Mouse (Mus musculus) cerebellum, adult 8-10 months (tissue): ENCODE measurements at regions not wholly inside any gene's neighbourhood (a gene's known extent, or its start where the extent isn't known, plus 50 kb on each side); places are given as distances from the start of the nearest gene placed in this dataset.
A peak's percentile ranks its signal among the peaks of the same experiment; 100 is the strongest.

Source experiments
- DNase-seq: peaks from one replicate; pipeline ENCODE4 v3.0.0; 2022

- DNase-seq, result no peak
These were observed 343.8 kb upstream of the Hs6st1 start for GRCm38 (mm10) chr1:35724366-35724900.

DNA sequence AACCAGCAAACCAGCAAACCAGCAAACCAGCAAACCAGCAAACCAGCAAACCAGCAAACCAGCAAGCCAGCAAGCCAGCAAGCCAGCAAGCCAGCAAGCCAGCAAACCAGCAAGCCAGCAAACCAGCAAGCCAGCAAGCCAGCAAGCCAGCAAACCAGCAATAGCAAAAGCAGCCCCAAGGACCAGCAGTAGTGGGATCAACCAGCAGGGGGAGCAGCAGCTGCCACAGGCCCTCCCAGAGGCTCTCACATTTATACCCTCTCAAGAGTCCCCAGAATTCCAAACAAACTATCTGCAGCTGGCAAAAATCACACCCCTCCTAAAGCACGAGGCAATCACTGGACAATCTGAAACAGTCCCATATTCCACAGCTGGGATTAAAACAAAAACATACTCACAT is 341.6 kb upstream of the Hs6st1 start:
- peak; percentile 25 for DNase-seq

DNA sequence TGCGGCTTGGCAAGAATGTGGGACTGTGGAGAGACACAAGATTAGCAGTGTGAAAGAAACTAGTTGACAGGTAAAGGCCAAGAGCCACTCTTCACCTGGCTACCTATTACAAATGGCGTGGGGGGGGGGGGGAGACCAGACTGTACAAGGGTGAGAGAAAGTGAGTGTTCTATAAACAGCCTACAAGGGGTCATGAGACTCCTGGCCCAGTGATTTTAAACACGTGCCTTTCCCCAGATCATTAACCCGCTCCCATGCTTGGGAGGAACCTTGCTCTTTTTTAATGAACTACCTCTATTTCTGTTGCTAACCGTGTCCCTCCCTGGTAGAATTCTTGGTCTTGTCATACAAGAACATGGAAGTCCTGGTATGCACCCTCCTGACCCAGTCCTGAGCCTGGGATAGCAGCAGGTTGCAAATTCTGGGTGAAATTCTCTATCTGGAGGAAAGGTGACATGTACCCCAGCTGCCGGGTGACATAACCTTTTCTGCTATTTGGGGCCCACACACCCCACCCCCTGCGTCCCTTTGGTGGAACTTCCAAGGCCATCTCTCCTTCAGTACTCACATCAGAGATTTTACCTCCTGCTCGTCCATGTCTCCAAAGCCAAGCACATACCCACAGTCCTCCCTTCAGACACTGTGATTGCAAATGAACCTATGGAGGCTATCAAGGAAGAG is 340.8 kb upstream of the Hs6st1 start:
- no peak for DNase-seq

GRCm38 (mm10) chr1:35729785-35730295 is 338.4 kb upstream of the Hs6st1 start:
- DNase-seq, result no peak

DNA sequence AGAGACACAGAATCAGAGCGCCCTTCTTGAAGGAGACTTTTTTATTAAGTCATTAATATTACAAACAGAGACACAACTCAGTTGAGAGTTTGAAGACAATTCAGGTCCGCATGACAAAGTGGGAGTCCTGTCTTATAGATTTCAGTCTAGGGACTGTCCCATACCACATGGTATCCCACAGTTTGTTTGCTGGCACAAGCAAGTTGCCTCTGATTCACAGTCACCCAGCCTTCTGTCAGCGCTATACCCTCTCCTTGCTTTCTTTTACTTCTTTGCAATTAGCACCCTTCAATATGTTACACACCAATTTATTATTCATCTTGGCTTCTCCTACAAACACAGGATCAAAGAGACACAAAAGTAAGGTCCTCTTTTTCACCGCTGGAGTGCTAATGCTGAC is 337.9 kb upstream of the Hs6st1 start:
- DNase-seq, result no peak

DNA sequence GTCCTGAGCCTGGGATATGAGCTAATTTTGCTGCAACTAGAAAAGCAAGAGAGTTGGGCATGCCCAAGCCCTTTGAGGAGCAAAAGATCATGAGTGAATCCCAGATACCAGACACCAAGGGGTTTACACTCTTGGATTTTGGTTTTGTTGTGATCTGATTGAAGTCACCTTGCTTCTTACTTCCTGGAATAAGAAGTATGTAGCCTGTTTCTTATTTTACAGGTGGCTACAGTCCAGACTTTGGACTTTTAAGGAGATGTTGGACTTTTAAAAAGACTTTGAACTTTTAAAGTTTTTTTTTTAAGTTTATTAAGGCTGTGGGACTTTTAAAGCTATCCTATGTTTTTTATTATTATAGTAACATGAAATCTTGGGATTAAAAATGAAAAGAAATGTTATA is 332.0 kb upstream of the Hs6st1 start:
- DNase-seq, result no peak

DNA sequence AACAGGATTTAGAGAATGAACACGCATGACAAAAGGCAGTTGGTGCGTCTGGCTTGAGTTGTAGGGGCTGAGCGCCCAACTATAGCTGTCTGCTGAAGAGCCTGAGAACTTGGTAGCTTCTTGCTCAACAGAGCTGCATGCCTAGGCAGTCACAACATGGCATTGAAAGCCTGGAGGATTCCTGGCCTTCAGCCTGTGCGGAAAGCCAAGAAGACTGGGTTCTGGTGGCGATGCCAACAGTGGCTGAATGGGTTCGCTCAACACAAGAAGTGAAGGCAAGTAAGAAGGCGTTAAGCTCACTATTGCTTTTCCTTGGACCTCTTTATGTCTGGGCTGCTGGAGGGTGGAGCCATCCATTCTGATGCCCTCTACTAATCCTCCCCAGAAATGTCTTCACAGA is 318.6 kb upstream of the Hs6st1 start:
- DNase-seq, result no peak

- no peak for DNase-seq
These were observed 318.1 kb upstream of the Hs6st1 start for GRCm38 (mm10) chr1:35750092-35750521.

- no peak for DNase-seq
These were observed 315.6 kb upstream of the Hs6st1 start for GRCm38 (mm10) chr1:35752636-35753035.

- DNase-seq, result no peak
These were observed 314.0 kb upstream of the Hs6st1 start for GRCm38 (mm10) chr1:35754170-35754569.

- DNase-seq, result no peak
These were observed 309.2 kb upstream of the Hs6st1 start for GRCm38 (mm10) chr1:35759010-35759409.

DNA sequence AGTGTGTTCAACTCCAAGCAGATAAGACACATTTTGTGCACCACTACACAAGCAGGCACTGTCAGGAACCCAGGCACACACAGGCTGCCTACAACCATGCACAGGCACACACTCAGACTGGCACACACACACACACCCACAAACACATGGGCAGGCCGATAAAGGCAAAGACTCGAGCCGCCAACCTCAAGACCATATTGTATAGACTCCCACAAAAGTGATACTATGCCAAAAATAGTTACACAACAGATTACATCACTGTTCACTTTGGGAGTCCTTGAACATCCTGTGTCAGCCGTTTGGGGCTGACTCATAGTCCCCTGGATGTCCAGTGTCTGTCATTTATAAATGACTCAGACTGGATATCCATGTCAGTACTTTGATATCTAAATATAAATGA is 308.6 kb upstream of the Hs6st1 start:
- no peak for DNase-seq

DNA sequence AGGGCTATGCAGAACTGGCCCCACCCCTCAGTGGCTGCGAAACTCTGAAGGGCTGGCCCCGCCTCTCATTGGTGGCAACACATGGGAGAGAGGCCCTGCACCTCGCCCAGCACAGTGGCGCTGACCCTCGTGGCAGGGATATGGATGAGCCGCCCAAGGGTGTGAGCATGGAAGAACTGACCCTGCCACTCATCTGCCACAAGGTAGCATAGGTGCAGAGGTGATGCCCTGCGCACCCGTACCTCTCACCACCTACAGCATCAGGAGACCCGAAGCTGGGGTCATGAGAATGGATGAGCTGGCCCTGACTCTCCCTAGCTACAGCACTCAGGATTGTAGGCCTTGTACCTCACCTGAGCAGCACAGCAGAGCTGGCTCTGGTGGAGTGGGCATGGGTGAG is 305.1 kb upstream of the Hs6st1 start:
- no peak for DNase-seq

- DNase-seq, result no peak
These were observed 304.7 kb upstream of the Hs6st1 start for GRCm38 (mm10) chr1:35763456-35763855.

- no peak for DNase-seq
These were observed 304.1 kb upstream of the Hs6st1 start for GRCm38 (mm10) chr1:35764068-35764467.

DNA sequence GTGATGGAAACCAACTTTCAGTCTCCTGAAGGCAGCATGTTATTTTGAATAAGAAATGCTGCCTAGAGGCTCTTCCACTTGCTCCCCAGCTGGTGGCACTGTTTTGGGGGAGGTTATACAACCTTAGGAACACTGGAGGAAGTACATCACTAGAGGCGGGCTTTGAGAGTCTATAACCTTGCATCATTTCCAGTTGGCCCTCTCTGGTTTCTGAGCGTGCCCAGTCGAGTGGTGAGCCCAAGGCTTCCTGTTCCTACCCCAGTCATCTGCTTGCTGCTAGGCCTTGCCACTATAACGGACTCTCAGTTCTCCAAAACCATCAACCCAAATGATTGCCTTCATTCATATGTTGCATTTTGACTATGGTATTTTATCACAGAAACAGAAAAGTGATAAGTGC is 302.5 kb upstream of the Hs6st1 start:
- DNase-seq, result no peak

DNA sequence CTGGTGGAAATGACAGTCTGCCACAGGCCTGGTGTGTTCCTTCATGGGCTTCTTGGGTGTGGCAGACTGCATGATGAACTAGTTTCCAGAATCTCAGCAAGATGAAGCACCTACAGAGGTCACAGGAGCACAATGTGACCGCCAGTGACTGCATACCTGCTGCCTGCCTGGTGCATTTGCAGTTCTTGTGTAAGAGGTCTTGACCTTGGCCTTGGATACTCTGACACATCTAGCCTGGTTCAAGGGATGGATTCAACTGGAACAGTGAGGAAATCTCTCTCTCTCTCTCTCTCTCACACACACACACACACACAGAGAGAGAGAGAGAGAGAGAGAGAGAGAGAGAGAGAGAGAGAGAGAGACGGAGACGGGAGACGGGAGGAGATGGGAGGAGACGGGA is 301.9 kb upstream of the Hs6st1 start:
- no peak for DNase-seq

GRCm38 (mm10) chr1:35772567-35772966 is 295.6 kb upstream of the Hs6st1 start:
- no peak for DNase-seq

GRCm38 (mm10) chr1:35774566-35774965 is 293.6 kb upstream of the Hs6st1 start:
- no peak for DNase-seq

- DNase-seq, result no peak
These were observed 285.5 kb upstream of the Hs6st1 start for GRCm38 (mm10) chr1:35782668-35783067.

- no peak for DNase-seq
These were observed 284.8 kb upstream of the Hs6st1 start for GRCm38 (mm10) chr1:35783427-35783826.

GRCm38 (mm10) chr1:35786241-35786640 is 282.0 kb upstream of the Hs6st1 start:
- no peak for DNase-seq

DNA sequence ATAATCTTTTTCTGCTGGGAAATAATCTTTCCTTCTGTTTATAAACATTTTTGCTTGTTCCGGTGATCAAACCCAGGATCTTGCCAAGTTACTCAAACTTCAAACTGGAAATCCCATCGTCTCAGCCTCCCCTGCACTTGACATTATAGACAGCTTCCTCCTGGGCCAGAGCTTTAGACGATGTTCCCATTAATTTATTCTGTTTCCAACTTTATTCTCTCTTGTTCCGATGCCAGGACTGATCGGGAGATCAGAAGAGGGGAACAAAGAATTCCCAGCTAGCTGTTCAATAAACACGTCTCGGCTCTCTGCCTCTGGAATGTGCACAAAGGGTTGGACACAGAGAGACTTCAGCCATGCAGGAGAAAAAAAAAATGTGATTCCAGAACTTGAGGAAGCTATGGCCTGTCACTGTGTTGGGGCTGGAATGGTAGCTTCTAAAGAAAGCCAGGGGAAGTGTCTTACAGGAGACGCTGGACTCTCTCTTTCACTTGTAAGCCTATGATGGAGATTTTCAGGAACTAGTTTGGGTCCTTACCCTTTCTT is 281.5 kb upstream of the Hs6st1 start:
- DNase-seq, result no peak

- no peak for DNase-seq
These were observed 271.1 kb upstream of the Hs6st1 start for GRCm38 (mm10) chr1:35797064-35797463.

DNA sequence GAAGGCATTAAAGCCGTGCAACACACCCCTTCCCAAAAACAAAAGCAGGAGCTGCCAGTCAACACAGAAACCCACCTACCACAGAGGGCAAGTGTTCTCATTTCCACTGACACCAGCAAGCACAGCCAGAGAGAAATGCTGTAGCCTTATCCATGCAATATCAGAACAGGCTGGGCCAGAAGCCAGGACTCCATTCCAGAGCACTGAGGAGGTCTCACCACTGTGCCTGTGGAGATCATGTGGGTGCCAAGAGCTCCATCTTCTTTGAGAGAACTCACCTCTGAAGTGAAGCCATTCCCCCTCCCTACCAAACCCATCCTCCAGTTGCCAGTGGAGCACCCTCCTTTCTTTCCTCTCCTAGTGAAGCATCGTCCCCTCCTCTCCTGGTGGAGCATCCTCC is 270.7 kb upstream of the Hs6st1 start:
- no peak for DNase-seq
